Mouse (Mus musculus): ENCODE results near the gene Wnt2b. TPM values are rescaled to one million over a fixed set of nuclear protein-coding genes. Genes with fewer than 3 reads are reported as not detected.
A peak's percentile ranks its signal among the peaks of the same experiment; 100 is the strongest.

Wnt2b gene
- polyA plus RNA-seq, 1 experiment from 2014 or later: 1.4 TPM

GRCm38 (mm10) chr3:104938327-104938726 is 23.4 kb downstream of the Wnt2b start:
- 15% methylated on average over 4 of the region's 4 CpGs for WGBS
- H3K4me1 ChIP-seq (replicated peaks; ENCODE audit: control insufficient read depth, insufficient read depth, low read length): no peaks in the 10 kb centered on the region; the same call in 1 of the 2 replicates
- no peak for DNase-seq (ENCODE audit: low spot score)

GRCm38 (mm10) chr3:104937728-104938305 is 23.9 kb downstream of the Wnt2b start:
- no peaks in the 10 kb centered on the region for H3K9me3 ChIP-seq (ENCODE audit: control insufficient read depth, low read length)
- no peaks in the 10 kb centered on the region; the same call in 1 of the 2 replicates for H3K36me3 ChIP-seq (ENCODE audit: control insufficient read depth, insufficient read depth, low read length)
- DNase-seq (ENCODE audit: low spot score): no peak
- no peak overlapping the region for H3K4me2 ChIP-seq (ENCODE audit: low read depth, low read length, severe bottlenecking)
- no peaks in the 10 kb centered on the region for H3K4me1 ChIP-seq (replicated peaks; ENCODE audit: control insufficient read depth, insufficient read depth, low read length)
- no peaks in the 10 kb centered on the region for H3K27me3 ChIP-seq (ENCODE audit: control insufficient read depth, insufficient read depth, low read length)
- ATAC-seq (replicated peaks; ENCODE audit: low FRiP score): no peak
- H3K9ac ChIP-seq (ENCODE audit: low read length): no peak overlapping the region
- WGBS: 84% methylated on average over 2 of the region's 2 CpGs
- H3K4me3 ChIP-seq (ENCODE audit: low read depth, low read length): no peak overlapping the region
- H3K27ac ChIP-seq (ENCODE audit: low read depth, low read length): no peak overlapping the region

More at GRCm38 (mm10) chr3:104938327-104938726, 23.4 kb downstream of the Wnt2b start:
- Histone ChIP-seq H3K9ac (ENCODE audit: low read length) (no peak overlapping the region), H3K27ac (ENCODE audit: low read depth, low read length) (no peak overlapping the region), H3K36me3 (ENCODE audit: control insufficient read depth, insufficient read depth, low read length) (no peaks in the 10 kb centered on the region; the same call in 1 of the 2 replicates), H3K27me3 (ENCODE audit: control insufficient read depth, insufficient read depth, low read length) (no peaks in the 10 kb centered on the region), H3K4me2 (ENCODE audit: low read depth, low read length, severe bottlenecking) (no peak overlapping the region), H3K4me3 (ENCODE audit: low read depth, low read length) (no peak overlapping the region), H3K9me3 (ENCODE audit: control insufficient read depth, low read length) (no peaks in the 10 kb centered on the region)
- ATAC-seq (replicated peaks; ENCODE audit: low FRiP score): no peak

- 97% methylated on average over 6 of the region's 6 CpGs for WGBS
- Histone ChIP-seq H3K4me3 (ENCODE audit: low read depth, low read length) (no peak overlapping the region), H3K27ac (ENCODE audit: low read depth, low read length) (no peak overlapping the region), H3K4me2 (ENCODE audit: low read depth, low read length, severe bottlenecking) (no peak overlapping the region), H3K9me3 (ENCODE audit: control insufficient read depth, low read length) (no peaks in the 10 kb centered on the region), H3K27me3 (ENCODE audit: control insufficient read depth, insufficient read depth, low read length) (no peaks in the 10 kb centered on the region), H3K36me3 (ENCODE audit: control insufficient read depth, insufficient read depth, low read length) (no peaks in the 10 kb centered on the region; the same call in 1 of the 2 replicates), H3K4me1 (replicated peaks; ENCODE audit: control insufficient read depth, insufficient read depth, low read length) (no peaks in the 10 kb centered on the region), H3K9ac (ENCODE audit: low read length) (no peak overlapping the region)
- ATAC-seq (replicated peaks; ENCODE audit: low FRiP score) (no peak), DNase-seq (ENCODE audit: low spot score) (no peak)
Measured at GRCm38 (mm10) chr3:104929385-104929784, 32.3 kb downstream of the Wnt2b start.

GRCm38 (mm10) chr3:104914986-104915385 is 46.7 kb downstream of the Wnt2b start:
- Histone ChIP-seq H3K4me2 (ENCODE audit: low read depth, low read length, severe bottlenecking) (no peak overlapping the region), H3K36me3 (ENCODE audit: control insufficient read depth, insufficient read depth, low read length) (no peaks in the 10 kb centered on the region; the same call in 1 of the 2 replicates), H3K4me1 (replicated peaks; ENCODE audit: control insufficient read depth, insufficient read depth, low read length) (no peaks in the 10 kb centered on the region), H3K27me3 (ENCODE audit: control insufficient read depth, insufficient read depth, low read length) (no peaks in the 10 kb centered on the region), H3K9me3 (ENCODE audit: control insufficient read depth, low read length) (no peaks in the 10 kb centered on the region), H3K27ac (ENCODE audit: low read depth, low read length) (no peak overlapping the region), H3K4me3 (ENCODE audit: low read depth, low read length) (no peak overlapping the region), H3K9ac (ENCODE audit: low read length) (no peak overlapping the region)
- WGBS: 11% methylated on average over 3 of the region's 3 CpGs
- ATAC-seq (replicated peaks; ENCODE audit: low FRiP score): 0 out of 2 replicates have a peak, but pooled peaks have one; percentile 53
- no peak for DNase-seq (ENCODE audit: low spot score)

GRCm38 (mm10) chr3:104909195-104909594 is 52.5 kb downstream of the Wnt2b start:
- no peak for DNase-seq (ENCODE audit: low spot score)
- H3K4me1 ChIP-seq (replicated peaks; ENCODE audit: control insufficient read depth, insufficient read depth, low read length): 0 out of 2 replicates have a peak, but pooled peaks cover 2% of the 10 kb centered on the region
- H3K9me3 ChIP-seq (ENCODE audit: control insufficient read depth, low read length): no peaks in the 10 kb centered on the region
- ATAC-seq (replicated peaks; ENCODE audit: low FRiP score): no peak
- no peak overlapping the region for H3K27ac ChIP-seq (ENCODE audit: low read depth, low read length)
- no peaks in the 10 kb centered on the region for H3K36me3 ChIP-seq (ENCODE audit: control insufficient read depth, insufficient read depth, low read length)
- H3K27me3 ChIP-seq (ENCODE audit: control insufficient read depth, insufficient read depth, low read length): no peaks in the 10 kb centered on the region
- no peak overlapping the region for H3K4me3 ChIP-seq (ENCODE audit: low read depth, low read length)
- no peak overlapping the region for H3K9ac ChIP-seq (ENCODE audit: low read length)
- no peak overlapping the region for H3K4me2 ChIP-seq (ENCODE audit: low read depth, low read length, severe bottlenecking)
- WGBS: 94% methylated on average over 6 of the region's 6 CpGs

DNA sequence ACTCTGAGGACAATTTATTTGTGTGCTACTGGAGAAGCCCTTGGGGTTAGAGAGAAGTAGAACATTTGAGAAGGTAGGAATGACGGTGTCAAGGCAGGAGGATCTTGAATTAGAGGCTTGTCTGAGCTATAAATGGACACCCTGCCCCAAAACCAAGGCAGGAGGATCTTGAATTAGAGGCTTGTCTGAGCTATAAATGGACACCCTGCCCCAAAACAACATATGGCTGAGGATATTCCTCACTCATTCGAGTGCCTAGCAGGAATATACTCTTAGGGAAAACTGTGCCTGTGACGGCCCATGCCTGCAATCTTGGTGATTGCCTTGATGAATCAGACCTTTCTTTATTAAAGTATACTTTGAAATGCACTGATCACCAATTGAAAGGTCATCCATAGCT is 55.7 kb downstream of the Wnt2b start:
- H3K9ac ChIP-seq (ENCODE audit: low read length): no peak overlapping the region
- no peaks in the 10 kb centered on the region for H3K9me3 ChIP-seq (ENCODE audit: control insufficient read depth, low read length)
- no peak for ATAC-seq (replicated peaks; ENCODE audit: low FRiP score)
- no peak for DNase-seq (ENCODE audit: low spot score)
- no peaks in the 10 kb centered on the region for H3K36me3 ChIP-seq (ENCODE audit: control insufficient read depth, insufficient read depth, low read length)
- H3K4me1 ChIP-seq (replicated peaks; ENCODE audit: control insufficient read depth, insufficient read depth, low read length): 0 out of 2 replicates have a peak, but pooled peaks cover 2% of the 10 kb centered on the region
- no peak overlapping the region for H3K4me3 ChIP-seq (ENCODE audit: low read depth, low read length)
- WGBS: 88% methylated on average over 3 of the region's 3 CpGs
- no peak overlapping the region for H3K27ac ChIP-seq (ENCODE audit: low read depth, low read length)
- H3K27me3 ChIP-seq (ENCODE audit: control insufficient read depth, insufficient read depth, low read length): no peaks in the 10 kb centered on the region
- H3K4me2 ChIP-seq (ENCODE audit: low read depth, low read length, severe bottlenecking): no peak overlapping the region

GRCm38 (mm10) chr3:104905389-104905788 is 56.3 kb downstream of the Wnt2b start:
- DNase-seq (ENCODE audit: low spot score) (no peak), ATAC-seq (replicated peaks; ENCODE audit: low FRiP score) (no peak)
- Histone ChIP-seq H3K4me2 (ENCODE audit: low read depth, low read length, severe bottlenecking) (no peak overlapping the region), H3K9ac (ENCODE audit: low read length) (no peak overlapping the region), H3K27me3 (ENCODE audit: control insufficient read depth, insufficient read depth, low read length) (no peaks in the 10 kb centered on the region), H3K36me3 (ENCODE audit: control insufficient read depth, insufficient read depth, low read length) (no peaks in the 10 kb centered on the region), H3K9me3 (ENCODE audit: control insufficient read depth, low read length) (no peaks in the 10 kb centered on the region), H3K27ac (ENCODE audit: low read depth, low read length) (no peak overlapping the region), H3K4me3 (ENCODE audit: low read depth, low read length) (no peak overlapping the region), H3K4me1 (replicated peaks; ENCODE audit: control insufficient read depth, insufficient read depth, low read length) (0 out of 2 replicates have a peak, but pooled peaks cover 2% of the 10 kb centered on the region)
- WGBS: 92% methylated on average over 4 of the region's 4 CpGs

GRCm38 (mm10) chr3:104901154-104901553 is 60.6 kb downstream of the Wnt2b start:
- 94% methylated on average over 4 of the region's 4 CpGs for WGBS
- Histone ChIP-seq H3K4me1 (replicated peaks; ENCODE audit: control insufficient read depth, insufficient read depth, low read length) (no peaks in the 10 kb centered on the region), H3K27ac (ENCODE audit: low read depth, low read length) (no peak overlapping the region), H3K9me3 (ENCODE audit: control insufficient read depth, low read length) (no peaks in the 10 kb centered on the region), H3K4me2 (ENCODE audit: low read depth, low read length, severe bottlenecking) (no peak overlapping the region), H3K9ac (ENCODE audit: low read length) (no peak overlapping the region), H3K4me3 (ENCODE audit: low read depth, low read length) (no peak overlapping the region), H3K27me3 (ENCODE audit: control insufficient read depth, insufficient read depth, low read length) (no peaks in the 10 kb centered on the region), H3K36me3 (ENCODE audit: control insufficient read depth, insufficient read depth, low read length) (no peaks in the 10 kb centered on the region)
- no peak for DNase-seq (ENCODE audit: low spot score)
- no peak for ATAC-seq (replicated peaks; ENCODE audit: low FRiP score)

DNA sequence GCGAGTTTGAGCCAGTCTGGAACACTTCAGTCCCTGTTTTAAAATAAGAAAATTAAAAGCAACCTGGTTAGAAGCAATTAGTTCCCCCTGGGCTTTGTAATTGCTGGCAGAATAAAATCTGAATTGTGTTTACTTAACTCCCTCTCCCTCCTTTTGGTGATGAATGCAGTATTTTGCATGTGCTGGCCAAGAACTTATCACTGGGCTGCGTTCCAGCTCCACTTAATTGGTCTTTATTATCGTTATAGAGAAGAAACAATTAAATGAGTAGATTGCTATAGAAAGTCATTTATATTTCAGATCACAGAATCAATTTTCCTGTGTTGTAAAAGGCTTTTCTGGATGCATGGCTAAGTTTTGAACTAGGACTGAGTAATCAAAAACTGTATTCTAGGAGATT is 65.6 kb downstream of the Wnt2b start:
- WGBS: 88% methylated on average over 3 of the region's 3 CpGs
- H3K9ac ChIP-seq (ENCODE audit: low read length): no peak overlapping the region
- ATAC-seq (replicated peaks; ENCODE audit: low FRiP score): no peak

More for the DNA sequence above, 65.6 kb downstream of the Wnt2b start:
- H3K9me3 ChIP-seq (ENCODE audit: control insufficient read depth, low read length): no peaks in the 10 kb centered on the region
- no peak overlapping the region for H3K4me3 ChIP-seq (ENCODE audit: low read depth, low read length)
- H3K27ac ChIP-seq (ENCODE audit: low read depth, low read length): no peak overlapping the region
- H3K27me3 ChIP-seq (ENCODE audit: control insufficient read depth, insufficient read depth, low read length): no peaks in the 10 kb centered on the region
- DNase-seq (ENCODE audit: low spot score): no peak
- H3K4me2 ChIP-seq (ENCODE audit: low read depth, low read length, severe bottlenecking): no peak overlapping the region
- peaks cover 2% of the 10 kb centered on the region for H3K36me3 ChIP-seq (ENCODE audit: control insufficient read depth, insufficient read depth, low read length)
- H3K4me1 ChIP-seq (replicated peaks; ENCODE audit: control insufficient read depth, insufficient read depth, low read length): no peaks in the 10 kb centered on the region

Data from forebrain, embryonic 11.5 days (tissue).